Mouse (Mus musculus) G1E (cell line): Measurements from ENCODE around the gene Exoc3l2. TPM values are rescaled to one million over a fixed set of nuclear protein-coding genes. Genes with fewer than 3 reads are reported as not detected.

ENCODE experiments used
- ATAC-seq: 2 replicates; pipeline ENCODE4 v1.8.0; 2016; ENCODE audit warnings: mild to moderate bottlenecking; ENCODE audit not compliant: insufficient number of reproducible peaks, poor library complexity, low FRiP score, severe bottlenecking; ENCODE audit errors: extremely low read depth
- DNase-seq: peaks from one replicate; pipeline ENCODE4 v3.0.0; 2012; ENCODE audit warnings: low spot score
- H3K27me3 ChIP-seq: 2 replicates; pipeline ENCODE4 v1.6.1; 2012; ENCODE audit warnings: mild to moderate bottlenecking, low read length, inconsistent platforms; ENCODE audit not compliant: insufficient read depth
- H3K36me3 ChIP-seq: replicated peaks from 2 replicates; pipeline ENCODE3; 2012; ENCODE audit warnings: mild to moderate bottlenecking, inconsistent platforms
- H3K4me1 ChIP-seq: 2 replicates; pipeline ENCODE4 v1.6.1; 2012; ENCODE audit warnings: low read depth, low read length, inconsistent platforms, mixed read lengths; ENCODE audit not compliant: insufficient read depth
- H3K4me3 ChIP-seq: 2 replicates; pipeline ENCODE4 v1.5.1; 2012; ENCODE audit warnings: low read depth, mild to moderate bottlenecking, inconsistent platforms, low read length, moderate library complexity, mixed read lengths
- H3K9me3 ChIP-seq: replicated peaks from 2 replicates; pipeline ENCODE4 v1.6.1; 2012; ENCODE audit warnings: inconsistent platforms
- CTCF ChIP-seq: IDR thresholded peaks from 2 replicates; pipeline ENCODE4 v1.5.1; 2012; ENCODE audit warnings: low read depth, low read length, inconsistent platforms, mixed read lengths
- GATA1 ChIP-seq: IDR thresholded peaks from 2 replicates; pipeline ENCODE4 v1.6.1; 2012; ENCODE audit warnings: borderline replicate concordance, low read length, inconsistent platforms, mixed read lengths
- GATA2 ChIP-seq: IDR thresholded peaks from 2 replicates; pipeline ENCODE4 v1.6.1; 2012; ENCODE audit warnings: low read depth, low read length, inconsistent platforms, borderline replicate concordance
- POLR2AphosphoS5 ChIP-seq: IDR thresholded peaks from 2 replicates; pipeline ENCODE4 v1.6.1; 2012; ENCODE audit warnings: low read depth, low read length, inconsistent platforms; ENCODE audit not compliant: insufficient replicate concordance
- TAL1 ChIP-seq: conservative IDR thresholded peaks from 2 replicates; pipeline ENCODE4 v1.6.1; 2012; ENCODE audit warnings: low read depth, low read length, inconsistent platforms, mixed read lengths
- polyA plus RNA-seq: library from polyadenylated mRNA; stranded (reverse); fragments of >175 nt; gene quantifications from 2 replicates; pipeline ENCODE4 v1.2.3, GENCODE M21; 2012
- total RNA-seq, 2 experiments: library from RNA; stranded (forward) in 1 of 2; stranded (reverse) in 1 of 2; fragments of 200-1000 nt in 1 of 2; fragments of >200 nt in 1 of 2; fragmentation: Nextera tagmentation in 1 of 2; gene quantifications; 2 replicates each; pipeline ENCODE4 v1.2.3; 2014 to 2017

The Exoc3l2 gene
- total and polyA plus RNA-seq, 3 experiments = 0.02 TPM; not detected in 2

DNA sequence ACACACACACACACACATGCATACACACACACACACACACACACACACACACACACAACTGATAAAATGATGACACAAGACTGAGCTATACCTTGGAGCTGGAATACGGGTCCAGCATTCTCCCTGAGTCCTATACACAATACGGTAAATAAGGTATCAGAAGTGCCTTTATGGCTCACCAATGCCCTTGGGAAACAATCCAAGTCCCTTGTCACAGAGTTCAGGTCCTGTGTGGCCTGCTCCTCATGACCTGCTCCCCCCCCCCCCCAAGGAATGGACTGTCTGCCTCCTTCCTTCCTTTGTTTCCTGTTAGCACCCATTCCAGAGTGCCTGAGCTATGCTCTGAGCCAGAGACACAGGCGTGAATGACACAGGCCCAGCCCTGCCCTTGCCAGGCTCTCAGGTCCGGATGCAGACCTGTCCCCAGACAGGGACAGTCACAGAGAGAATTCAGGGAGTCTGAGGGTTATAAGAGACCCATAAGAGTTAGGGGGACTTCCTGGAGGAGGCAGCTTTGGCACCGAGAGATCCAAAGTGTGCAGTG is 3.5 kb downstream of the Exoc3l2 start:
- TF ChIP-seq POLR2AphosphoS5 (no peak), TAL1 (no peak), CTCF (no peak), GATA2 (no peak), GATA1 (no peak)
- peaks cover 50% of the 10 kb centered on the region for H3K27me3 ChIP-seq
- H3K9me3 ChIP-seq = no peaks in the 10 kb centered on the region
- peaks cover 11% of the 10 kb centered on the region for H3K4me1 ChIP-seq
- H3K36me3 ChIP-seq = no peaks in the 10 kb centered on the region
- ATAC-seq (no peak), DNase-seq (no peak)
- no peak overlapping the region for H3K4me3 ChIP-seq

DNA sequence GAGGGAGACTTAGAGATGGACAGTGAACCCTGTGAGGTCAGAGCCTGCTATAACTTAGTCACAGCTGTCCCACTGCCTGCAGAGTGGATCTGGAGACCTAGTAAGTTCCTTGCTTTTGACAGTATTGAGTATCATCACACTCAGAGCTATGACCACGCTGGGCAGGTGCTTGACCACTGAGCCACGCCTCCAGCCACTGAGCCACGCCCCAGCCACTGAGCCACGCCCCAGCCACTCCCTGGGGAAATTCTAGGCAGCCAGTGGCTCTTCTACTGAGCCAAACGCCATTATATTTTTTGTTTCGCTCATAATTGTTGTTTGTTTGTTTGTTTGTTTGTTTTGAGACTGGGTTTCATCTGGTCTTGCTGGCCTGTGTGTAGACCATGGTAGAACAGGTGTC is 4.5 kb downstream of the Exoc3l2 start:
- DNase-seq (no peak), ATAC-seq (no peak)
- Histone ChIP-seq H3K4me1 (peaks cover 11% of the 10 kb centered on the region), H3K27me3 (peaks cover 46% of the 10 kb centered on the region), H3K36me3 (no peaks in the 10 kb centered on the region), H3K4me3 (no peak overlapping the region), H3K9me3 (no peaks in the 10 kb centered on the region)
- TF ChIP-seq POLR2AphosphoS5 = no peak
- TF ChIP-seq CTCF = no peak
- no peak for TF ChIP-seq GATA1
- TF ChIP-seq GATA2 = no peak
- no peak for TF ChIP-seq TAL1

DNA sequence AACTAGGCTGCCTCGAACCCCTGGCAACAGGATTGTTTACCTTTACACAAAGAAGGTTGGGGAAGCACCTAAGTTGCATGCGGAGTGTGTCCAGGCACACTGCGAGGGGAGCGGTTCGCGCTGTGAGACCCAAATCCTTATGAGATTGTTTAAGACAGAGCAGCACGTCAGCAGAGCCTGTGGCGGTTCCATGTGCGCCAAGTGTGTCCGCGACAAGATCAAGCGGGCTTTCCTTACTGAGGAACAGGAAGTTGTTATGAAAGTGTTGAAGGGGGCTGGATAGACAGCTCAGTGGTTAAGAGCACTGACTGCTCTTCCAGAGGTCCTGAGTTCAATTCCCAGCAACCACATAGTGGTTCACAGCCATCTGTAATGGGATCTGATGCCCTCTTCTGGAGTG is 5.1 kb downstream of the Exoc3l2 start:
- ATAC-seq (no peak), DNase-seq (no peak)
- peaks cover 7% of the 10 kb centered on the region for H3K4me1 ChIP-seq
- H3K9me3 ChIP-seq = no peaks in the 10 kb centered on the region
- no peak for TF ChIP-seq CTCF
- TF ChIP-seq POLR2AphosphoS5 = no peak
- TF ChIP-seq GATA1 = no peak
- no peak for TF ChIP-seq GATA2
- no peak for TF ChIP-seq TAL1
- no peak overlapping the region for H3K4me3 ChIP-seq
- H3K36me3 ChIP-seq = no peaks in the 10 kb centered on the region
- peaks cover 42% of the 10 kb centered on the region for H3K27me3 ChIP-seq

DNA sequence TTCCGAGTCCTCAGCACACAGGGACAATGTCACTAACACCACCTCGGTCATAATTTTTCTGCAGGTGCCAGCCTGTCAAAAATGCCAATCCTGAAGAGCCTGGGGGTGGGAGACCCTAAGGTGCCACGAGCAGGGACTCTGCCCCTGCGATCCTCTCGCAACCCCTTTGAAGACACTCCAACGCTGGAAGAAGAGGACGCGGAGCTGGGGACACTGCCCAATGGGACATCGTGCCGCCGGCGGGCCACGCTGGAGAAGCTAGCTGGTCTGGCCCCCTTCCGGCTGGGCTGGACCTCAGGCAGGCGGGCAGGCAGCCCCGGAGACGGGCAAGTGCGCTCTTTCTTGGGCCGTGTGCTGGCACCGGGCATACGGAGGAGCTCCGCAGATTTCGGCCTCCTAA is 6.3 kb downstream of the Exoc3l2 start:
- Histone ChIP-seq H3K4me3 (no peak overlapping the region), H3K36me3 (no peaks in the 10 kb centered on the region), H3K4me1 (peaks cover 7% of the 10 kb centered on the region), H3K9me3 (peaks cover 7% of the 10 kb centered on the region), H3K27me3 (peaks cover 40% of the 10 kb centered on the region)
- DNase-seq (no peak), ATAC-seq (no peak)
- TF ChIP-seq POLR2AphosphoS5 (no peak), CTCF (no peak), TAL1 (no peak)

DNA sequence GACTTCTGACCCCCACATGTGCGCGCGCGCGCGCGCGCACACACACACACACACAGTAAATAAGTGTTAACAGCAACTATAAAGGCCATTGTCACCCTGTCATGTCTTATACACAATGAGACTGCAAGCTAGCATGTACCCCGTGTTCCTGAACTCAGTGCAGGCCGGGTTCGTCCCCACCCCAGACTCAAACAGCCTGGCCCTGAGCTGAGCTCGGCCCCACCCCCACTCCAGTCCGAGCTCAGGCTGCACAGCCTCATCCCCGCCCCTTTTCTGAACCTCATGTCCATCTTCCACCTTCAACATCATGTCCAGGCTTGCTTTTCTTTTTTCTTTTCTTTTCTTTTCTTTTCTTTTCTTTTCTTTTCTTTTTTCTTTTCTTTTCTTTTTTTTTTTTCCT is 7.2 kb downstream of the Exoc3l2 start:
- DNase-seq (no peak), ATAC-seq (no peak)
- peaks cover 32% of the 10 kb centered on the region; the same call in 1 of the 2 replicates for H3K27me3 ChIP-seq
- no peaks in the 10 kb centered on the region for H3K36me3 ChIP-seq
- peaks cover 7% of the 10 kb centered on the region for H3K9me3 ChIP-seq
- H3K4me1 ChIP-seq = peaks cover 7% of the 10 kb centered on the region
- no peak overlapping the region for H3K4me3 ChIP-seq
- no peak for TF ChIP-seq GATA2
- TF ChIP-seq GATA1 = no peak
- TF ChIP-seq CTCF = no peak
- TF ChIP-seq POLR2AphosphoS5 = no peak
- no peak for TF ChIP-seq TAL1

DNA sequence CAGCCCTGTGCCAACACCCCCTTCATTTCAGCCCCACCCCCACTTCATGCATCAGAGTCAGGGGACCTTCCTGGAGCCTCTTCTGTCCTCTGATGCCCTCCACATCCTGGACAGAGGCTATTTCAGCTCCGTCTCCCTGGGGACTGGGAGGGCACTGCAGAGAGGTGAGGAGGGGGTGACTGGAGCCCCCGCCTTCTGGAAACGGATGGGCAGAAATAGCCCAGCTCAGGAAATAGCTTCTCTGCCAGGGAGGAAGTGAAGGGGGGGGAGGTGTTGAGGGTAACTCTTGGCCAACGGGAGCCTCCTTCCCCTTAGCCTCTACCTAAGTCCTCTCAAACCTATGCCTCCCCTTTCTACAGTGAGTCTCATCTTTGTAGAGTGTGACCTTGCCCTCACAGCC is 9.3 kb downstream of the Exoc3l2 start:
- DNase-seq (no peak), ATAC-seq (no peak)
- H3K4me3 ChIP-seq = no peak overlapping the region
- H3K9me3 ChIP-seq = peaks cover 7% of the 10 kb centered on the region
- no peaks in the 10 kb centered on the region for H3K36me3 ChIP-seq
- peaks cover 26% of the 10 kb centered on the region; the same call in 1 of the 2 replicates for H3K27me3 ChIP-seq
- no peak for TF ChIP-seq CTCF
- no peak for TF ChIP-seq POLR2AphosphoS5
- H3K4me1 ChIP-seq = peaks cover 7% of the 10 kb centered on the region

DNA sequence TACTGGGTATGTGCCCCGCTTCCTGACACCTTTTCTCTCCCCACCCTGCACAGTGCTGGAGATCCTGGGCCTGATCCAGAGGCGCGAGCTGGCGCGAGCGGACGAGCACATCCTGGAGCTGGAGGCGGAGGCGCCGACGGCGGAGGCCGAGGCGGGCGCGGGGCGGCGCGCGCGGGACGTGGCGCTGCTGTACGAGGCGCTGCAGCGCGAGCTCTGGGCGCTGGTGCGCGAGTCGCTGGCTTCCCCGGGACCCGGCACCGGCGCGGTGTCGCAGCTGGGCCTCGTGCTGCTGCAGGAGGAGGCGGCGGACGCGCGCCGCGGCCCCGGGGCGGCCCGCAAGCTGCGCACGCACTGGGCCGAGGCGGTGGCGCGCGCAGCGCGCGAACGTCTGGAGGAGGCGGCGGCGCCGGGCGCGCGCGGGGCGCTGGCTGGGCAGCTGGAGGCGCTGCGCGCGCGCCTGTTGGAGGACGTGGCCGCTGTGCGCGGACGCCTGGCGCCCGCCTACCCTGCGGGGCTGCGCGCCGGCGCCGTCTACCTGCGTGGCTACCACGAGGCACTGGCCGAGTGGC is 10.8 kb downstream of the Exoc3l2 start:
- DNase-seq (no peak), ATAC-seq (no peak)
- TF ChIP-seq GATA1 = no peak
- TF ChIP-seq GATA2 = no peak
- TF ChIP-seq TAL1 = no peak
- no peak overlapping the region for H3K4me3 ChIP-seq
- peaks cover 4% of the 10 kb centered on the region; the same call in 1 of the 2 replicates for H3K4me1 ChIP-seq
- peaks cover 7% of the 10 kb centered on the region for H3K9me3 ChIP-seq
- no peaks in the 10 kb centered on the region for H3K36me3 ChIP-seq
- peaks cover 34% of the 10 kb centered on the region for H3K27me3 ChIP-seq
